Comparison of ENCODE assay signal across 21 mouse cellular contexts in the genomic region with DNA sequence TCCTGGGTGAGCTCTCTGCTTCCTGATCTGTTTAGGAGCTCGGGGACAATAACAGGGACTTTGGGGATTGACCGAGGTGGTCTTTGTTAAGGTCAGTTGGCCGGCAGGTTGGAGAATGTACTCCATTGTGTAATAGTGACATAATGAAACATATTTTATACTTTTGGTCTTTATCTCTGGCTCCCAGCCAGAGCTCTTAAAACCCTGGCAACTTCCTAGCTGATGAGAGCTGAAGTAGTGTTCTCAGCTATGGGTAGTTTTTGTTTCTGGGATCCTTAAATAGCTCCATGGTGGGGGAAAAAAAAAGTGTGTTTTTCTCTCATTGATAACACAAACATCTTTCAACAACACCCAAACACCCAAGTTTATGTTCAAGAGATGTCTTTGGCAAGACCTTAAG. TPM values are rescaled to one million over a fixed set of nuclear protein-coding genes. Genes with fewer than 3 reads are reported as not detected.
DNase-seq lines count a peak whose midpoint lies in the region; ATAC-seq and TF ChIP-seq lines count a peak whose summit lies in the region.
"Had no signal": no experiment of that assay in that cellular context is flagged by ENCODE, and none has a peak within 500 bp of the region (broad histone marks: within the 10 kb centered on the region; RNA-seq: fewer than 3 reads in every experiment).

No protein-coding gene starts in this region.

- H3K36me3 ChIP-seq in heart, embryonic 12.5 days = no peaks in the 10 kb centered on the region
- no peaks in the 10 kb centered on the region; the same call in 1 of the 2 replicates for H3K36me3 ChIP-seq in heart, embryonic 11.5 days (ENCODE audit: control insufficient read depth, insufficient read depth, low read length)
- H3K36me3 ChIP-seq in limb, embryonic 14.5 days (ENCODE audit: control insufficient read depth, insufficient read depth, low read length) = no peaks in the 10 kb centered on the region
- no peaks in the 10 kb centered on the region for H3K36me3 ChIP-seq in limb, embryonic 10.5 days
- H3K36me3 ChIP-seq: embryonic facial prominence, embryonic 12.5 days; hindbrain, embryonic 13.5 days had no signal

- no peak overlapping the region; the same call in 1 of the 2 replicates for H3K4me2 ChIP-seq in heart, embryonic 12.5 days
- no peak overlapping the region; the same call in 1 of the 2 replicates for H3K4me2 ChIP-seq in heart, embryonic 11.5 days
- no peak overlapping the region for H3K4me2 ChIP-seq in limb, embryonic 14.5 days (replicated peaks; ENCODE audit: low read depth, low read length, severe bottlenecking)
- H3K4me2 ChIP-seq: embryonic facial prominence, embryonic 12.5 days; hindbrain, embryonic 13.5 days had no signal

- no peak for TF ChIP-seq POLR2A in limb, embryonic 14.5 days (IDR thresholded peaks at IDR 0.05; ENCODE audit: borderline replicate concordance, extremely low read depth, insufficient read depth, insufficient read length)

- WGBS in heart, embryonic 12.5 days = 38% methylated on average over 3 of the region's 3 CpGs
- 46% methylated on average over 3 of the region's 3 CpGs for WGBS in heart, embryonic 11.5 days (ENCODE audit: insufficient replicate concordance)
- WGBS in limb, embryonic 14.5 days = 67% methylated on average over 3 of the region's 3 CpGs
- WGBS in limb, embryonic 10.5 days = 83% methylated on average over 3 of the region's 3 CpGs

- H3K4me3 ChIP-seq in heart, embryonic 12.5 days = no peak overlapping the region
- no peak overlapping the region for H3K4me3 ChIP-seq in heart, embryonic 11.5 days (ENCODE audit: low read depth, low read length)
- H3K4me3 ChIP-seq in limb, embryonic 14.5 days (replicated peaks; ENCODE audit: low read length) = no peak overlapping the region
- no peak overlapping the region for H3K4me3 ChIP-seq in limb, embryonic 10.5 days
- H3K4me3 ChIP-seq: embryonic facial prominence, embryonic 12.5 days; hindbrain, embryonic 13.5 days had no signal

- intact Hi-C loops in heart, postnatal 10 days (cut with DNase I) = no loop called here

- H3K27ac ChIP-seq in heart, embryonic 12.5 days (ENCODE audit: poor library complexity, severe bottlenecking) = peak overlapping the region; percentile 70; the same call in 1 of the 2 replicates
- H3K27ac ChIP-seq in heart, embryonic 11.5 days (ENCODE audit: low read depth, low read length) = no peak overlapping the region
- H3K27ac ChIP-seq in limb, embryonic 14.5 days (replicated peaks; ENCODE audit: low read depth, low read length) = no peak overlapping the region
- no peak overlapping the region for H3K27ac ChIP-seq in limb, embryonic 10.5 days
- H3K27ac ChIP-seq: embryonic facial prominence, embryonic 12.5 days; hindbrain, embryonic 13.5 days had no signal

- H3K4me1 ChIP-seq in heart, embryonic 12.5 days (replicated peaks) = peaks cover 48% of the 10 kb centered on the region
- peaks cover 21% of the 10 kb centered on the region for H3K4me1 ChIP-seq in heart, embryonic 11.5 days (ENCODE audit: control insufficient read depth, insufficient read depth, low read length)
- H3K4me1 ChIP-seq in limb, embryonic 14.5 days (ENCODE audit: control insufficient read depth, insufficient read depth, low read length) = peaks cover 6% of the 10 kb centered on the region
- H3K4me1 ChIP-seq in limb, embryonic 10.5 days = peaks cover 10% of the 10 kb centered on the region

- no peak for DNase-seq in heart, adult 11 months
- peak; percentile 32 for DNase-seq in heart, postnatal 10 days
- DNase-seq in limb, embryonic 14.5 days (ENCODE audit: low spot score) = peak; percentile 36
- no peak for DNase-seq in limb, embryonic 10.5 days (ENCODE audit: low spot score)
- peak; percentile 17 for DNase-seq in 416B (ENCODE audit: low read depth)
- DNase-seq: adrenal gland, postnatal 14 days; cerebellum, adult 2 months; cerebellum, postnatal 25 days; forebrain, postnatal 0 days; gastrocnemius, postnatal 14 days; kidney, adult 11 months; layer of hippocampus, adult 9-11 months; left cerebral cortex, postnatal 4 days; midbrain, embryonic 14.5 days; thymus, adult 18-20 months; thymus, postnatal 36 days had no signal

- no peaks in the 10 kb centered on the region for H3K27me3 ChIP-seq in heart, embryonic 12.5 days (replicated peaks)
- H3K27me3 ChIP-seq in heart, embryonic 11.5 days (ENCODE audit: control insufficient read depth, insufficient read depth, low read length) = no peaks in the 10 kb centered on the region
- H3K27me3 ChIP-seq in limb, embryonic 14.5 days (ENCODE audit: control insufficient read depth, insufficient read depth, low read length) = no peaks in the 10 kb centered on the region
- no peaks in the 10 kb centered on the region for H3K27me3 ChIP-seq in limb, embryonic 10.5 days (ENCODE audit: low read depth, poor library complexity, severe bottlenecking)
- H3K27me3 ChIP-seq: embryonic facial prominence, embryonic 12.5 days had no signal

- ATAC-seq in heart, embryonic 12.5 days (ENCODE audit: insufficient number of reproducible peaks, low FRiP score) = no peak
- no peak for ATAC-seq in heart, embryonic 11.5 days (replicated peaks; ENCODE audit: insufficient number of reproducible peaks, low FRiP score, low TSS enrichment)
- no peak for ATAC-seq in limb, embryonic 14.5 days (ENCODE audit: low FRiP score, low read depth)
- ATAC-seq: forebrain, postnatal 0 days had no signal

- H3K9me3 ChIP-seq in heart, embryonic 12.5 days (replicated peaks) = peaks cover 6% of the 10 kb centered on the region; the same call in 1 of the 2 replicates
- H3K9me3 ChIP-seq in heart, embryonic 11.5 days (replicated peaks; ENCODE audit: control insufficient read depth, low read length) = no peaks in the 10 kb centered on the region
- no peaks in the 10 kb centered on the region for H3K9me3 ChIP-seq in limb, embryonic 14.5 days (ENCODE audit: control insufficient read depth, low read length)
- H3K9me3 ChIP-seq in limb, embryonic 10.5 days (replicated peaks) = no peaks in the 10 kb centered on the region
- H3K9me3 ChIP-seq: hindbrain, embryonic 13.5 days had no signal

- H3K9ac ChIP-seq in heart, embryonic 12.5 days = no peak overlapping the region
- H3K9ac ChIP-seq in heart, embryonic 11.5 days (ENCODE audit: low read depth, low read length) = no peak overlapping the region
- no peak overlapping the region for H3K9ac ChIP-seq in limb, embryonic 14.5 days (ENCODE audit: low read depth, low read length, severe bottlenecking)
- H3K9ac ChIP-seq: embryonic facial prominence, embryonic 12.5 days; forebrain, postnatal 0 days; hindbrain, embryonic 13.5 days had no signal

RNA-seq across cellular contexts. Expression of gene Bfsp2, which starts 39.6 kb away (rescaled TPM):
- 0.37 and 0.68 TPM in 2 replicates for polyA plus RNA-seq in heart, embryonic 12.5 days (2016; fragmentation: Nextera tagmentation; extraction: Ambion mirVana)
- under 1 TPM; 0.35 to 0.48 TPM for total RNA-seq in heart, postnatal 10 days (2021)
- polyA plus RNA-seq in heart, embryonic 11.5 days (2014; fragmentation: Nextera tagmentation; extraction: Ambion mirVana) = 0.25 and 0.60 TPM in 2 replicates
- polyA plus RNA-seq in limb, embryonic 14.5 days (2012; rRNA removed) = 0.65 and 1.0 TPM in 2 replicates
- polyA plus RNA-seq in limb, embryonic 14.5 days (2014; fragmentation: Nextera tagmentation; extraction: Ambion mirVana) = 1.4 and 1.9 TPM in 2 replicates
- polyA plus RNA-seq in limb, embryonic 10.5 days (2016; fragmentation: Nextera tagmentation; extraction: Ambion mirVana) = 0.23 and 1.0 TPM in 2 replicates
- total RNA-seq: adrenal gland, postnatal 14 days; liver, adult 2 months had no signal

Comparison
In these comparisons a context has a peak if more than half of its experiments do, and no peak if none do; other contexts are left out.
1. DNase-seq: peak in heart, postnatal 10 days (2 of 2), limb, embryonic 14.5 days (single experiment) and 416B (single experiment); none in heart, adult 11 months (single experiment) and limb, embryonic 10.5 days (single experiment).